Mouse (Mus musculus) heart, adult 9 months (tissue): ENCODE results near the gene Arpc2.

Experiments
- DNase-seq, 2 experiments: peaks; one replicate each; pipeline ENCODE4 v3.0.0; 2022; ENCODE audit warnings: low spot score in 2 of 2

Gene Arpc2

GRCm38 (mm10) chr1:74302229-74302628 is 66.3 kb downstream of the Arpc2 start:
- peak; percentile 5 to 11 for DNase-seq

GRCm38 (mm10) chr1:74302835-74303234 is 67.0 kb downstream of the Arpc2 start:
- peak in 1 of 2 experiments; percentile 8 for DNase-seq

GRCm38 (mm10) chr1:74303509-74304338 is 67.8 kb downstream of the Arpc2 start:
- peak; percentile 89 to 91 for DNase-seq

GRCm38 (mm10) chr1:74304339-74304790 is 68.5 kb downstream of the Arpc2 start:
- DNase-seq, result no peak

- no peak for DNase-seq
Observed at GRCm38 (mm10) chr1:74304946-74305345, 69.1 kb downstream of the Arpc2 start.

GRCm38 (mm10) chr1:74305522-74305921 is 69.6 kb downstream of the Arpc2 start, which contains the start of gene Tmbim1:
Gene Tmbim1 (minus strand): TSS chr1:74305622.
- no peak for DNase-seq

- no peak for DNase-seq
Observed at GRCm38 (mm10) chr1:74307146-74307545, 71.3 kb downstream of the Arpc2 start.

GRCm38 (mm10) chr1:74308001-74308964 is 72.4 kb downstream of the Arpc2 start:
- no peak for DNase-seq

GRCm38 (mm10) chr1:74309767-74310166 is 73.9 kb downstream of the Arpc2 start:
- no peak for DNase-seq

GRCm38 (mm10) chr1:74313049-74313692 is 77.3 kb downstream of the Arpc2 start:
- DNase-seq, result peak in 1 of 2 experiments; percentile 81

- DNase-seq, result no peak
Observed at GRCm38 (mm10) chr1:74314796-74315195, 78.9 kb downstream of the Arpc2 start.

- DNase-seq, result no peak
Observed at GRCm38 (mm10) chr1:74316114-74316827, 80.4 kb downstream of the Arpc2 start.
